Mouse (Mus musculus): ENCODE results near the gene Mecr. TPM values are rescaled to one million over a fixed set of nuclear protein-coding genes. Genes with fewer than 3 reads are reported as not detected.
"Not testable (repeated sequence)": the region's sequence is repeated elsewhere in the genome, so short reads cannot be mapped to it uniquely, and the experiment has no call there.

Mecr gene
- 36.9 and 40.5 TPM in 2 replicates for polyA plus RNA-seq (2015; fragmentation: Nextera tagmentation; extraction: Ambion mirVana)

DNA sequence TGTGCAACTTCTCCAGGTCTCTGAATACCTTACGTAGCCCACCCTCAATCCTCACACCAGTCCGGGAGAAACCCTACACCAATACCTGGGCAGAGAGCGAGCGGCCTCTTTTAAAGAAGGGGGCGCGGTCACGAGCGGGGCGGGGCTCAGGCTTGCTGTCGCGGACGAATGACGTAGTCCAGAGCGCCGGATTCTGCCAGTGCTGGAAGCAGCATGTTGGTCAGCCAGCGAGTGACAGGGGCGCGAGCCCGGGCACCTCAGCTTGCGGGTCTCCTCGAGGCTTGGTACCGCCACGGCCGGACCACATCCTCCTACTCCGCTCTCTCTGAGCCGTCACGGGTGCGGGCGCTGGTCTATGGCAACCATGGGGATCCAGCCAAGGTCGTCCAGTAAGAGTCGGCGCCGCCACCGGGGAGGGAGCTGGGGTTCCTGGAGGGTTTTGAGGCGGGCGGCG, at the start of gene Mecr:
Gene Mecr (plus strand): TSS at position 181 of the 454 bp plus-strand sequence.
- peak; percentile 89 for DNase-seq (ENCODE audit: low spot score)

DNA sequence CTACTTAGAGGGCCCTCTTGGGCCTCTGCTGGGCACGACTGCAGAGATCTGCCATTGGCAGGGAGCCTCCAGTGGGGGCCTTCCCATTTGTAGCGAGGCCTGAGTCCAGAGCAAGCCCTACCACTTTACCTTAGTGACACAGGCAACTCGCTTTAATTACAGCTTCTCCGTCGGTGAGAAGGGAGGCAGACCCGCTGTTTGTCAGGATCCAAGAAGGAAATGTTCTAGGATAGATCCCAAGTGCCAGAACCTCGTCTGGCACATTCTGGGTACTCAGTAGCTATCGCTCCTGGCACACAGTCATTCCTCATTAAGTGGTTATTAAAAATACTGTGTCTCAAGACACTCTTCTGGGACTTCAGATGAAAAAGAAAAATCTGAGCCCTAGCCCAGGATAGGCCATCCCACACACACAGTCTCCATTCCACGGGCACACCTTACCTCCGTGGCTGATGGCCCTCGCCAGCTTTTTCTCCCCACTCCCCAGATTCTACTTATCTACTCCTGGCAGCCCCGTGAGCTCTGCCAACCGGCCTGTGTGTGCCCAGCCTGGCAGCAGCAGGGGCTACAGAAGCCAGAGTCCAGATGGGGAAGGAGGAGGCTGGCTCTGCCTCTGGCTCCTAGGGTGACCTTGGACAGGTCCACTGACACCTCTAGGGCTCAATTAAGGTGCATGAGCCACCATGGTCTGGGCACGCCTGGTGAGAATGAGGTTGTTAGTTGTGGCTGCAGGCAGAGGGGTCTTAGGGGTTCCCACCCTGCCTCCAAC, 46.8 kb upstream of the Mecr start:
- no peak for DNase-seq (ENCODE audit: low spot score)

DNA sequence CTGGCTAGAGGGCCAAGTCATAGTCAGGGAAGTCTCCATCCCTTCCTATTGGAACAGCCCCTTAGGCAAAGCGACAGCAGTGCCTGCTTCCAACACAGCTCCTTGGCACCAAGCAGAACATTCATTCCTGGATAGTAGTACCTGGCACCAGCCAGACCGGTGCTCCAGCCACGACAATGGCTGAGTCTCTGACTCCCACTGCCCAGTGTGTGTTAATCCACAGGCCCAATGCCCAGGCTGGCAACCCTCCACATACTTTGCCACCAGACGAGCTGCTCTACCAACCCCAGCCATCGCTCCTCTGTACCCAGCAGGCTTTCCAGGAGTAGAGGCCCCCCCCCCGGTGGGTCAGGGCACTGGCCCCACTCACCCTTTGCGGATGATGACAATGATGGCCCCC, 45.8 kb upstream of the Mecr start:
- no peak for DNase-seq (ENCODE audit: low spot score)

DNA sequence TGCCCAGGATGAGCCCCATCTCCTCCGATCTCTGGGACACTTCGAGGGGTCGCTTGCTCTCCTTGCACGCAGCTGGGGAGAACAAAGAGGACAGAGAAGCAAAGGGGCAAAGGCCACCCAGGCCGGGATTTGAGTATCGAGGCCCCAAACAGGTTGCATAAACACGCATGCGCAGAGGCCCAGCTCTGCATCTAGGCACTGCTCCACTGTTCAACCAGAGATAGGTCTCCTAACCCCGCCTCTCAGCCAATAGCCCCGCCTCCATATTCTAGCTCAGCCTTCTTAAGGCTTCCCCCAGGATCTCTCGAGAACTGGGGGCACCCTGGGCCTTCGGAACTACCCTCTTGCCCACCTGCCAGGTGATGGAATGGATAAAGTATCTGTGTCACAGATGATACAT, 45.4 kb upstream of the Mecr start:
- DNase-seq (ENCODE audit: low spot score) = no peak

DNA sequence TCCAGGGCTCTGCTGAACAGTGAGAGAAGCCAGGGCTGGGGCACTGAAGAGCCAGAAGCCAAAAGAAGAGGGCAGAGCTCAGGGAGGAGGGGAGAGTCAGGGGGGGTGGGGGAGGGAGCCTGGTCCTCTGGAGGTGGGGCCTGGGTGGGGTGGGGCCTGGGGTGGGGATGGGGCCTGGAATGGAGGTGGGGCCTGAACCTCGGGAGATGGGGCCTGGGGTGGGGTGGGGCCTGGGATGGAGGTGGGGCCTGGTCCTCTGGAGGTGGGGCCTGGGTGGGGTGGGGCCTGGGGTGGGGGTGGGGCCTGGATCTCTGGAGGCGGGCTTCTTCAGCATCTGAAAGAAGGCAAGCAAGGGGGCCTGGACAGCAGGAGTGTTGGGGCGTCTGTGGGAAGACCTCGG, 44.3 kb upstream of the Mecr start:
- no peak for DNase-seq (ENCODE audit: low spot score)

- DNase-seq (ENCODE audit: low spot score) = no peak
These were observed 39.4 kb upstream of the Mecr start for GRCm38 (mm10) chr4:131803846-131804245.

DNA sequence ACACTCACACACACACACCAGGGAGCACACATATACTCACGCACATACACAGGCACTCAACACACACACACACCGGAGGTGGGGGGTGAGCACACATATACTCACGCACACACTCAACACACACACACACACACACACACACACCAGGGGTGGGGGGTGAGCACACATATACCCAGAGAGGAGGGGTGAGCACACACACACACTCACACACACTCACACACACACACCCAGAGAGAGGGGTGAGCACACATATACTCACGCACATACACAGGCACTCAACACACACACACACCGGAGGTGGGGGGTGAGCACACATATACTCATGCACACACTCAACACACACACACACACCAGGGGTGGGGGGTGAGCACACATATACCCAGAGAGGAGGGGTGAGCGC, 38.5 kb upstream of the Mecr start:
- not testable (repeated sequence) for DNase-seq (ENCODE audit: low spot score)

DNA sequence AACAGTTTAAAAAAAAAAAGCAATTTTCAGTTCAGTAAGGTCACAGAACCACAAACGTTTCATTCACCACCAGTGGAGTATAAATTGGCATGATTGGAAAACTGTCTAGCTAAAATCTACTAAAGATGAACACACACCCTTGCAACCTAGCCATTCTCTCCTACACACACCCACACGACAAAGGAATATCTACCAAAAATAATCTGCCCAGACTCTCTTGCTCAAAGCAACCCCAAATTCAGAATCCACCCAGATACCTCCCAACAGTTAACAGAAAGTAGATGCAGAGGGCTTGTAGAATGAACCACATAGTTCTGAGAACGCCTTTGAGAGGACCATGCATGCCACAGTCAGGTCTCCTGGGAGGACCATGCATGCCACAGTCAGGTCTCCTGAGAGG, 38.0 kb upstream of the Mecr start:
- no peak for DNase-seq (ENCODE audit: low spot score)

DNA sequence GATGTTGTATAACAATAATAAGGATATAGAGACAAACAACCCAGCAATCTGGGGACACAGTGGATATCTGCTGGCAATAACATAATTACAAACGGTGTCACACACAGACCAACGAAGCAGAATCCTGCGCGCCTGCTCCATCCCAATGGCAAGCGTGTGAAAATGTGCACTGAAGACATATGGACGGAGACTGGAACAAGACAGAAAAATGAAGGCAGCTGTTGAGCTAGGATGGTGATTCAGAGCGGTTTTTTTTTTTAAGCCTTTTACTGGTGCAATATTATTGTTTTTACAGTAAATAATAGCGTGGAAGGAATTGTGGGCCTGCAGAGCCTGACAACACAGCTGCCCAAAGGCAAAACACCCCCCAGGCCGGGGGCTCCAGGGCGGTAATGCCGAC, 30.8 kb upstream of the Mecr start:
- DNase-seq (ENCODE audit: low spot score) = no peak

- DNase-seq (ENCODE audit: low spot score) = no peak
These were observed 29.5 kb upstream of the Mecr start for GRCm38 (mm10) chr4:131813798-131814197.

- DNase-seq (ENCODE audit: low spot score) = no peak
These were observed 28.4 kb upstream of the Mecr start for GRCm38 (mm10) chr4:131814869-131815268.

GRCm38 (mm10) chr4:131815774-131816173, 27.5 kb upstream of the Mecr start:
- DNase-seq (ENCODE audit: low spot score) = no peak

DNA sequence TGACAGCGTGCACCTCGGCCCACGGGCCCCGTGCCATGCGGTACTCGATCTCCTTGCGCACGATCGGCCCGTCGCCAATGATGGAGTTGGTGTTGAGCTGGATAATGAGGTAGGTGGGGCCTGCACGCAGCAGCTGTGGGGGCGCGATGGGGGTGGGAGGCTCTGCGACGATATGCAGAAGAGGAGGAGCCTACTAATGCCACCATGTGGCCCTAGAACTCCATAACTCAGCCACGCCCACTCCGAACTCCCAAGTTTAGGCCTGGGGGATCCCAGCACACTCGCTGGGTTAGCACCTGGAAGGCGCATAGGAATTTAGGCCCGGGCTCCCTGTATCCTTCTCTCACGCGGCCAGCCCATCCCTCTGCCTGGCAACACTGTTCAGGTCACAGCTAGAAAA, 24.3 kb upstream of the Mecr start:
- no peak for DNase-seq (ENCODE audit: low spot score)

DNA sequence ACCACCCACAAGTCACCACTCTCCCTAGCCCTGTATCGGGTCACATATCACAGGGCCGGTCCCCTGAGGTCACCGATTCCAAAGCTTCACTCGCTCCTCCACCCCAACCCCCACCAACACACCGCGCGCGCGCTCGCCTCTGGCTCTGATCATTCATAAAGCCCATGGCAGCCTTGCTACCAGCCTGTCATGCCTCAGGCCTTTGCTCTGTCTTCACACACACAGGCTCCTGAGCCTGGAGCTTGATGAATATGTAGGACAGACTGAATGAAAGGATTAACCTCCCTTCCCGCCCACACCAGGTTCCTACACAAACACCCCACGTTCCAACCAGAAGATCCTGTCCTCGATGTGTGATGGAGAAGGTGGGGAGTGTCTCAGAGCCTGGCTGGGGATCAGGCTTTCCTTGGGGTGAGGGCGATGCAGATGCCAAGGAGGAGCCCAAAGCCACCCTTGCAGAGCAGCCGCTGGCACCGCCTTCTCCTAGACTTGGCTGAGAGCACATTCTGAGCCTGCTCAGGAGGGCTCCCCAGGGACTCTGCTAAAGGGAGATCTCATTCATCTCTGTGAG, 22.0 kb upstream of the Mecr start:
- DNase-seq (ENCODE audit: low spot score) = no peak

DNA sequence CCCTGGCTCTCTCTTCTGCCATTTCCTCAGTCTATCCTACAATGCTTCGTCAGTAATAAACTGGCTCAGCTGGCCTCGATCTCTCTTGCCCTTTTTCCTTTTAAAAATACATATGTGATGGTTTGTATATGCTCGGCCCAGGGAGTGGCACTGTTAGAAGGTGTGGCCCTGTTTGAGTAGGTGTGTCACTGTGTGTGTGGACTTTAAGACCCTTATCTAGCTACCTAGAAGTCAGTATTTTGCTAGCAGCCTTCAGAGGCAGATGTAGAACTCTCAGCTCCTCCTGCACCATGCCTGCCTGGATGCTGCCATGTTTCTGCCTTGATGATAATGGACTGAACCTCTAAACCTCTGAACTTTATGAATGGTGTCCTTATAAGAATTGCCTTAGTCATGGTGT, 20.7 kb upstream of the Mecr start:
- no peak for DNase-seq (ENCODE audit: low spot score)

DNA sequence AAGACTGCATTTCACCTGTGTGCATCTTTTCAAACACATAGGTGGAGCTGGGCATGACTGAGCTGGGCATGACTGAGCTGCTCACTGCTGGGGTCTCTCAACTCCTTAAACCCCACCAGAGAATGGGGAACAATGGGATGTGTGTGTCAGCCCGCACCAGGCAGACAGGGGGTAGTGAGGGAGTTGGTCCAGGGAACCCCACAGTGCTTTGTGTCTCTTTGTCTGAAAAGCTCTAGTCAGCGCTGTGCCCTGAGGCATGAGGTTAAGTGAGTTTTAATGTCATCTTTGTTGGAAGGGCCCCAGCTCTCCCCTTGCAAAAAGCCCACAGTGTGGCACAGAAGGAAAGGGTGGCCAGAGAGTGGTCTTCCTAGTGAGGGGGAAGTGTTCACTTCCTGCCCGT, 18.3 kb upstream of the Mecr start:
- no peak for DNase-seq (ENCODE audit: low spot score)

DNA sequence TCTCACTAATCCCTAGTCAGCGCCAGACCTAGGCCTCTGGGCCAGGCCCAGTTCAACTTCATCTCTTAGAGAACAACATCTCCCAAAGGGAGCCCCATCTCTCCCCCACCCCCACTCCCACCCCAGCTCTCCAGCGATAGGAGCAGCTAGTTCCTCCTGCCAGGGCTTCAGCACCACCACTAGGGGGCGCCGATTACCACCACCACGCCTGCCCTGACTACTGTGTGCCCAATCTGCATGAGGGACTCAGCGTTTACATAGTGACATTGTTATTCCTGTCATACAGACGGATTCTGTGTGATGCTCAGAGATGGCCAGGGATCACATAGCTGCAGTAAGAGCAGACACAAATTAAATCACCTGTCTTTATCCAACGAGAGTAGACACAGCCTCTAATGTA, 17.4 kb upstream of the Mecr start:
- DNase-seq (ENCODE audit: low spot score) = peak; percentile 51

DNA sequence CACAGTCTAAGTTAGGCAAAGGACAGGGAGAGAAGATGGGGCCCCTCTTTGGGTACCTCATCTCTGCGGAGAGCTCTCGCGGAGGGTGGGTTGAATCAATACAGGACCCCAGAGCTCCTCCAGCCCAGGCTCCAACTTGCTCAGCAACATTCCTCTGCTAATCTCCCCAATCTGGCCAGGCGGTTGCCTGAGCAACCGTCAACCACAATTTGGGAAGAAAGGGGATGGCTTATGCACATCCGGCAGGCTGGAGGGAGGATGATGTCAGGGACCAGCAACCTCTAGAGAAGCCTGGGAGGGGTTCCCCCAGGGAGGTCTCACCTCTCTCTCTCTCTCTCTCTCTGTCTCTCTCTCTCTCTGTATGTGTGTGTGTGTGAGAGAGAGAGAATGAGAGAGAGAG, 16.4 kb upstream of the Mecr start:
- no peak for DNase-seq (ENCODE audit: low spot score)

- no peak for DNase-seq (ENCODE audit: low spot score)
These were observed 14.1 kb upstream of the Mecr start for GRCm38 (mm10) chr4:131829123-131829522.

DNA sequence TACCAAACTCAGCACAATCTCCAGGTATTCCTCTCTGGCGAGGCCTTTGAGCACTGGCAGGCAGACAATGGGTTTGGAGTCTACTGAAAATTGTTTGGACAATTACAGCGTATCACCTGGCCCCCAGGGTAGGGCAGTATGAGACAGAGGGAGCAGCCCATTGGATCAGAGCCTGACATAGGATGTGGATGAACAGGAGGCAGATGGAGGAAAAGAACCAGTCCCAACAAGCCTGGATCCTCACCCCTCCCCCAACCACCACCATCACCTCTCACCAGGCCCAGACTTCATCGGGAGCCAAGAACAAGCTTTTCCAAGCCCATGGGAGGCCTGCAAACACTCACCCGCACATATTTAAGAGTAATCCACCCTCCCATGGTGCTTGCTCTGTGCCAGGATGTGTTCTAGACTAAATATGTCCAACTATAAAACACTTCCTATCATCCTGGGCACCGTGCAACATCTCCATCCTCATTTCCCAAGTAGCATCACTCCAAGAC, 11.7 kb upstream of the Mecr start:
- DNase-seq (ENCODE audit: low spot score) = no peak

DNA sequence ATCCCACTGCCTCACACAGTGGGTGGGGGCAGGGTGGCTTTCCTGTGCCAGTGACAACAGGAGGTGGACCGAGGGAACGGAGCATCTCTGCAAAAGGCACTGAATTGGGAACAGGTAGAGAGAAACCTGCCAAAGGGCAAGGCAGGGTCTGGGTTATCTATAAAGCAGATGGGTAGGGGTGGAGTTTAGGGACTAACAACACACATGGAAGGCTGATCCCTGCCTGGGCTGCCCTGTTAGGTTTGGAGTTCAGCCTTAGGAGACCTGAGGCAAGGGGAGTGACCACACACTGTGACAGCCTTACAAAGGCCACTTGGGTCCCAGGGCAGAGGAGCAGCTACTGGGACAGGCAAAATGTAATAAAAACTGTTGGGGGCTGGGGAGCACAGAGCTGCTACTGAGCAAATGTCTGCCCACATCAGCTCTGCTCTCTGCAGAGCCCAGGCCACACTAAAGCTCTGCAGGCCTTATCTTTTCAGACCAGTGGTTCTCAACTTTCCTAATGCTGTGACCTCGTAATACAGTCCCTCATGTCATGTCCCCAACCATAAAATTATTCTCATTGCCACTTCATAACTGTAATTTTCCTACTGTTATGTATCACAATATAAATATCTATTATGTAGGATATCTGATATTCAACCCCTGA, 10.4 kb upstream of the Mecr start:
- DNase-seq (ENCODE audit: low spot score) = no peak

DNA sequence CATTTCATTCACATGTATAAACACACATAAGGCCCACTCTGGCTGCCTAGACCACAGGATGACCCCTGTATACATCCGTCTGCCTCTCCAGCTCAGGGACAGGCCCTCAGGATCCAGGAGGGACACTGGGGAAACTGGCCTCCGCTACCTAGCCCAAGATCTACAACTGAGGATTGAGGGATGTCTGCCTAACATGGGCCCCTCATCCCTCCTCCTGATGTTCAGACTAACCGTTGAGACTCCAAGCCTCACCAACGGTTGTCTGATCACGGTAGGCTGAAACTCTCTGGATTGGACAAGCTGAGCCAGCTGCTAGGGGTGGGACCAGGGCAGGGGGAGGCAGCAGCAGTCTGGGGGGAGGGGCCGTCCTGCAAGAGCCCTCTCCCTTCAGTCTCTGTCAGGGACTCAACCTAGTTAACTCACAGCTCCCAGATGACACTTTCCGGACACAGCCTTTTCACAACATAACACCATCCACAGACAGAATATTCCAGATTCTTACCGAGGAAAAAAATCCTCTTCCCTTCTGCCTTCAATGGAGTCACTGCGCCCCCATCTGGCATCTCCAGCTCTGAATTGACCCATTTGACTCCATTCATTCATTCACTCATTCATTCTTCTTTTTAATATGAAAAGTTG, 9.2 kb upstream of the Mecr start:
- DNase-seq (ENCODE audit: low spot score) = no peak
